Mouse (Mus musculus): ENCODE data around the gene Muc1. TPM values are rescaled to one million over a fixed set of nuclear protein-coding genes. Genes with fewer than 3 reads are reported as not detected.

Muc1 gene
- total and polyA plus RNA-seq, 3 experiments, result 0.04 to 1.1 TPM; not detected in 1

GRCm38 (mm10) chr3:89259076-89259475 lies 30.2 kb downstream of the Muc1 start, which contains the start of gene Dpm3:
Gene Dpm3 (plus strand): TSS chr3:89259358.
- TF ChIP-seq EP300 (IDR thresholded peaks at IDR 0.05; ENCODE audit: low read depth in 1 of 2, low read length in 2 of 2), result no peak
- no peak for TF ChIP-seq MXI1 (IDR thresholded peaks at IDR 0.05; ENCODE audit: low read depth, low read length)
- no peak for TF ChIP-seq MAZ (IDR thresholded peaks at IDR 0.05; ENCODE audit: low read depth, low read length)
- no peak for TF ChIP-seq USF2 (IDR thresholded peaks at IDR 0.05; ENCODE audit: borderline replicate concordance in 1 of 2, insufficient read depth in 1 of 2, low read depth in 1 of 2, low read length in 2 of 2)
- TF ChIP-seq BHLHE40 (IDR thresholded peaks at IDR 0.05; ENCODE audit: borderline replicate concordance, low read depth, low read length), result no peak
- TF ChIP-seq TAL1 (IDR thresholded peaks at IDR 0.05; ENCODE audit: low read length), result no peak
- no peak within 1 kb of the TSS for H3K27ac ChIP-seq (ENCODE audit: control insufficient read depth, low read depth, low read length)

GRCm38 (mm10) chr3:89260211-89260610 lies 31.4 kb downstream of the Muc1 start:
- H3K9ac ChIP-seq (ENCODE audit: control insufficient read depth, low read depth, low read length, poor library complexity, severe bottlenecking), result no peak overlapping the region
- H3K4me1 ChIP-seq (ENCODE audit: control insufficient read depth in 1 of 2, insufficient read depth in 2 of 2, low read length in 2 of 2), result peaks cover 0 to under 1% of the 10 kb centered on the region in 2 experiments; a peak in 1 of 4 replicates
- peaks cover 0 to 2% of the 10 kb centered on the region in 2 experiments; a peak in 1 of 4 replicates for H3K36me3 ChIP-seq (ENCODE audit: control insufficient read depth in 1 of 2, insufficient read depth in 2 of 2, low read length in 2 of 2)
- TF ChIP-seq POLR2AphosphoS5 (IDR thresholded peaks at IDR 0.05; ENCODE audit: borderline replicate concordance, low read depth, low read length) (no peak), RCOR1 (IDR thresholded peaks at IDR 0.05; ENCODE audit: low read depth, low read length) (no peak), MAFK (IDR thresholded peaks at IDR 0.05; ENCODE audit: borderline replicate concordance, low read depth, low read length) (no peak), RAD21 (IDR thresholded peaks at IDR 0.05; ENCODE audit: low read depth, low read length) (no peak)
- no peaks in the 10 kb centered on the region for H3K9me3 ChIP-seq (replicated peaks; ENCODE audit: insufficient read depth, low read length)
- peaks cover 48 to 67% of the 10 kb centered on the region in 2 experiments for H3K27me3 ChIP-seq (ENCODE audit: control insufficient read depth in 1 of 2, insufficient read depth in 2 of 2, low read length in 2 of 2)
- H3K27ac ChIP-seq (ENCODE audit: control insufficient read depth, low read depth, low read length), result no peak overlapping the region
- H3K4me3 ChIP-seq (ENCODE audit: control insufficient read depth in 1 of 2, insufficient read depth in 1 of 2, low read depth in 2 of 2, low read length in 2 of 2), result no peak overlapping the region
- H3K79me2 ChIP-seq (ENCODE audit: control insufficient read depth, insufficient read depth, low read length, poor library complexity), result no peaks in the 10 kb centered on the region
- DNase-seq (ENCODE audit: low read depth, low spot score), result no peak

More at GRCm38 (mm10) chr3:89259076-89259475, 30.2 kb downstream of the Muc1 start, which contains the start of gene Dpm3:
- Histone ChIP-seq H3K36me3 (ENCODE audit: control insufficient read depth in 1 of 2, insufficient read depth in 2 of 2, low read length in 2 of 2) (peaks cover 0 to 6% of the 10 kb centered on the region in 2 experiments; a peak in 1 of 4 replicates), H3K4me3 (ENCODE audit: control insufficient read depth in 1 of 2, insufficient read depth in 1 of 2, low read depth in 2 of 2, low read length in 2 of 2) (no peak within 1 kb of the TSS), H3K27me3 (ENCODE audit: control insufficient read depth in 1 of 2, insufficient read depth in 2 of 2, low read length in 2 of 2) (peaks cover 46 to 57% of the 10 kb centered on the region in 2 experiments), H3K79me2 (ENCODE audit: control insufficient read depth, insufficient read depth, low read length, poor library complexity) (no peaks in the 10 kb centered on the region), H3K9ac (ENCODE audit: control insufficient read depth, low read depth, low read length, poor library complexity, severe bottlenecking) (no peak within 1 kb of the TSS), H3K4me1 (ENCODE audit: control insufficient read depth in 1 of 2, insufficient read depth in 2 of 2, low read length in 2 of 2) (peaks cover 0 to 7% of the 10 kb centered on the region in 2 experiments; a peak in 1 of 4 replicates), H3K9me3 (replicated peaks; ENCODE audit: insufficient read depth, low read length) (no peaks in the 10 kb centered on the region)
- no peak for DNase-seq (ENCODE audit: low read depth, low spot score)

GRCm38 (mm10) chr3:89262417-89262816 lies 33.6 kb downstream of the Muc1 start:
- no peak overlapping the region for H3K27ac ChIP-seq (ENCODE audit: control insufficient read depth, low read depth, low read length)
- H3K9me3 ChIP-seq (replicated peaks; ENCODE audit: insufficient read depth, low read length), result no peaks in the 10 kb centered on the region
- no peak overlapping the region for H3K9ac ChIP-seq (ENCODE audit: control insufficient read depth, low read depth, low read length, poor library complexity, severe bottlenecking)
- no peak overlapping the region for H3K4me3 ChIP-seq (ENCODE audit: control insufficient read depth in 1 of 2, insufficient read depth in 1 of 2, low read depth in 2 of 2, low read length in 2 of 2)
- peaks cover 0 to 7% of the 10 kb centered on the region in 2 experiments; a peak in 2 of 4 replicates for H3K36me3 ChIP-seq (ENCODE audit: control insufficient read depth in 1 of 2, insufficient read depth in 2 of 2, low read length in 2 of 2)
- DNase-seq (ENCODE audit: low read depth, low spot score), result no peak
- H3K79me2 ChIP-seq (ENCODE audit: control insufficient read depth, insufficient read depth, low read length, poor library complexity), result peaks cover 4% of the 10 kb centered on the region; the same call in 1 of the 2 replicates
- peaks cover 0 to 7% of the 10 kb centered on the region in 2 experiments; a peak in 1 of 4 replicates for H3K4me1 ChIP-seq (ENCODE audit: control insufficient read depth in 1 of 2, insufficient read depth in 2 of 2, low read length in 2 of 2)
- peaks cover 45 to 64% of the 10 kb centered on the region in 2 experiments for H3K27me3 ChIP-seq (ENCODE audit: control insufficient read depth in 1 of 2, insufficient read depth in 2 of 2, low read length in 2 of 2)
- no peak for TF ChIP-seq POLR2AphosphoS5 (IDR thresholded peaks at IDR 0.05; ENCODE audit: borderline replicate concordance, low read depth, low read length)
- TF ChIP-seq UBTF (IDR thresholded peaks at IDR 0.05; ENCODE audit: borderline replicate concordance, insufficient read depth, low read depth, low read length), result no peak
- no peak for TF ChIP-seq POLR2A (IDR thresholded peaks at IDR 0.05; ENCODE audit: control insufficient read depth in 1 of 2, insufficient read depth in 1 of 2, low read depth in 1 of 2, low read length in 2 of 2, poor library complexity in 1 of 2)
- TF ChIP-seq ZC3H11A (IDR thresholded peaks at IDR 0.05; ENCODE audit: low read depth, low read length), result no peak
- TF ChIP-seq USF1 (IDR thresholded peaks at IDR 0.05; ENCODE audit: low read depth, low read length), result no peak
- no peak for TF ChIP-seq JUND (IDR thresholded peaks at IDR 0.05; ENCODE audit: low read depth, low read length)
- TF ChIP-seq MXI1 (IDR thresholded peaks at IDR 0.05; ENCODE audit: low read depth, low read length), result no peak
- no peak for TF ChIP-seq CHD2 (IDR thresholded peaks at IDR 0.05; ENCODE audit: low read length)
- no peak for TF ChIP-seq TCF12 (IDR thresholded peaks at IDR 0.05; ENCODE audit: low read depth, low read length)
- no peak for TF ChIP-seq MAX (IDR thresholded peaks at IDR 0.05; ENCODE audit: low read length)
- TF ChIP-seq GATA1 (IDR thresholded peaks at IDR 0.05; ENCODE audit: low read depth, low read length), result no peak
- TF ChIP-seq BHLHE40 (IDR thresholded peaks at IDR 0.05; ENCODE audit: borderline replicate concordance, low read depth, low read length), result no peak
- no peak for TF ChIP-seq NRF1 (IDR thresholded peaks at IDR 0.05; ENCODE audit: insufficient read depth, low read depth, low read length, poor library complexity, severe bottlenecking)
- TF ChIP-seq RAD21 (IDR thresholded peaks at IDR 0.05; ENCODE audit: low read depth, low read length), result no peak
- TF ChIP-seq TAL1 (IDR thresholded peaks at IDR 0.05; ENCODE audit: low read length), result no peak
- no peak for TF ChIP-seq MAZ (IDR thresholded peaks at IDR 0.05; ENCODE audit: low read depth, low read length)
- no peak for TF ChIP-seq E2F4 (IDR thresholded peaks at IDR 0.05; ENCODE audit: borderline replicate concordance, low read depth, low read length)
